Mouse (Mus musculus) Muller cell, postnatal 12 days (primary cell): ENCODE data around the gene Sprr3.
A peak's percentile ranks its signal among the peaks of the same experiment; 100 is the strongest.
"Not testable (repeated sequence)": the region's sequence is repeated elsewhere in the genome, so short reads cannot be mapped to it uniquely, and the experiment has no call there.

ENCODE experiments used
- DNase-seq: peaks from one replicate; pipeline ENCODE4 v3.0.0-alpha.2; 2015; ENCODE audit errors: inconsistent ontology term

Sprr3 gene

DNA sequence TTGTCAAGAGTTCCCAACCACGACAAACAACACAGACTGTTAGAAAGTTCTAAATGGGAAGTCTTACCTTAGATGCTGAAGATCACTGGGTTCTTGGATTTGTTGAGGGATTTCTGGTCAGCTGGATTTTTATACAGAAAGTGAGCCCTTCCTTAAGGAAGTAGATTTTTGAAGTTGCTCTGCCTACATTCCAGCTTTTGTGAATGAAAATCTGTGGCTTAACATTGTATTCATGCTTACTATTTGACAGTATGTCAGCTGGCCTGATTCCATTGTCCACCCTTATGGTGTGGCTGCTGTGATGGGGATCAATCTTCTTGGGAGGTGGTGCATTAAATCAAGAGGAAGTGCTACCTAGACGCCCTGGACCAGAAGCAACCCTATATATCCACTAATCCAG is at the start of gene Sprr3:
Gene Sprr3 (minus strand): TSS at position 101 of the 400 bp plus-strand sequence.
- no peak for DNase-seq

GRCm38 (mm10) chr3:92508185-92508584 is 49.7 kb upstream of the Sprr3 start:
- no peak for DNase-seq

GRCm38 (mm10) chr3:92503528-92503927 is 45.0 kb upstream of the Sprr3 start:
- DNase-seq = no peak

DNA sequence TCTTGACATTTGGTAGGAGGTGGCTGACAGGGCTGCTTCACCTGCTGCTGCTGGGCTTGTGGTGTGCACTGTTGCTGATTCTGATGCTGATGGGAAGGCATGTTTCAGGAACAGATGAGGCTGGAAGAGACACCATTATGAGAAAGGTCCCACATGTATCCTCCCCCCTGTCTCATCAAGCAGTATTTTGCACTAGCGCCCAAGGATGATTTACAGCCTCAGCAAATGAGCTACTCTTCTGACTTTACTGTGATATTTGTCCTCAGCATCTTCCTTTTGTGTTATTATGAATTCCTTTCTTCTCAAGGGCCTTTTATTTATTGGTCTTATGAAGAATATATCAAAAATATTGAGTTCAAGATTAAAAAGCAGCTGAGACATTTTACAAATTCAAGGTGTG is 41.9 kb upstream of the Sprr3 start, which contains the start of gene Sprr4:
Gene Sprr4 (minus strand): TSS at position 101 of the 400 bp plus-strand sequence.
- no peak for DNase-seq

GRCm38 (mm10) chr3:92490262-92490661 is 31.7 kb upstream of the Sprr3 start:
- DNase-seq = not testable (repeated sequence)

GRCm38 (mm10) chr3:92486307-92486706 is 27.8 kb upstream of the Sprr3 start:
- no peak for DNase-seq

DNA sequence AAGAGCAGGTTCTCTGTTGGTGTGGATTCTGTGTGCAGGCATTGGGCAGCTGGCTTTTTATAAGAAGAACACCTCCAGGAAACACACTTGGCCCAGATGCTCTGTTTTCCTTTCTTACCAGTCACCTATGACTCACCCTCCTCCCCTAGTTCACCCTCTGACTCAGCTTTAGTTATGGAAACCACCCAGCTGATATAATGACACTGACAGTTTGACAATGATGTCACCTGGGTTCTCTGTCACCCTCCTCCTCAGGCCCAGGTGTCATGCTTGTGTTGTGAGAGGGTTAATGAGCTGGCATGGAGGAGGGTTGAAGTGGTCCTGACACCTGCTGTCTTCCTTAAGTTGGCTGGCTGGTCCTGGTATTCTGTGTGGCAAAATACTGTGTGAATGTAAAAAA is 27.3 kb upstream of the Sprr3 start, which contains the start of gene Sprr1a:
Gene Sprr1a (minus strand): TSS at position 33 of the 400 bp plus-strand sequence.
- peak; percentile 50 for DNase-seq

DNA sequence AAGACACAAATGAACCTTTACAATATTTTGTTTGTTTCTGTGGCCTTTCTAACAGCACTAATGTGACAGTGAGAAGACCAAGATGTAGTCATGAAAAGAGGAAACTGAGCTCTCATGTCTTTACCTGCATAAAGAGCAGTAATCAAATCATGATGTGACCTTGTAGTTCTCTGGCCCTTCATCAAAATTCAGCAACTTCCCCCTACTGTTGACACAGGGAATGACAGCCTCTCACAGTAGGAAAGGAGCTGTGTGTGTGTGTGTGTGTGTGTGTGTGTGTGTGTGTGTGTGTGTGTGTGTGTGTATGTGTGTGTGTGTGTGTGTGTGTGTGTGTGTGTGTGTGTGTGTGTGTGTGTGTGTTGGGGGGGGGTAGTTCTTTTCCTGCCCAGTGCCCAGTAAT is 22.7 kb upstream of the Sprr3 start:
- not testable (repeated sequence) for DNase-seq

GRCm38 (mm10) chr3:92470111-92470510 is 11.6 kb upstream of the Sprr3 start:
- DNase-seq = no peak

GRCm38 (mm10) chr3:92467424-92467823 is 8.9 kb upstream of the Sprr3 start:
- DNase-seq = peak; percentile 13

DNA sequence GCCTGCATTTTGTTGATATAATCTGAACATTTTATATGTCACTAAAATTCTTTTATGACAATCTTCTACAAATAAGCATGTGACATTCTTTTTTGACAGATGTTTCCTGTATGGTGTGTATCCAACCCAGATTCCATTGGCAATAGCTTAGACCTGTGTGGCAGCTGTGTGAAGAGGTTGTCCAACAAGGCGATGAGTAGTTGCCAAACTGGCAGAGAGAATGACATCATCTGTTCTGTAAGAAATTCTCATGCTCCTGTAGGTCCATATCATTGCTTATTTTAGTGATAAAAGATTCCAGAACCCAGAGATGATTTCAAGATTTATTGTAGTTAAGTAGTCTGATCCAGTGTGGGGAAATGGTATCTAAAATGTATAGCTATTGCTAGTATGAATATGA is 8.1 kb upstream of the Sprr3 start:
- no peak for DNase-seq

- DNase-seq = no peak
These were observed 3.4 kb downstream of the Sprr3 start for GRCm38 (mm10) chr3:92455151-92455550.

- DNase-seq = no peak
These were observed 18.3 kb downstream of the Sprr3 start for GRCm38 (mm10) chr3:92440177-92440576.

DNA sequence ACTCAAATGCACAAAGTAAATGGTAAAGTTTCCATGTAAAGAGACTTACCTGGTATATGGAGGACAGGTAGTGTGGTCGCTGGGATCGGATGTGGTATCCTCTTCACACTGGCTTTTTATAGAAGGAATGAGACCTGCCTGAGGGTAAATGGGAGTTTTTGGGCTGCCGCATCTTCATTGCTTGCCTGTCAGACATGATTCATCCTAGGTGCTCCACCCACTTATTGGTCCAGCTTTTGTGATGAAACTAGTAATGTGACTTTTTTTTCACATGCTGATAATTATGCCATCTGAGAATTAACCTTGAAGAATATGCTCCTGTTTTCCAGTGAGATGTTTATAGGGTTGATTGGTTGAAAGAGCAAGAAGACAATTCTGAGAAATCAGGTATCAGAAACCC is 19.8 kb downstream of the Sprr3 start, which contains the start of gene Sprr1b:
Gene Sprr1b (minus strand): TSS at position 101 of the 400 bp plus-strand sequence.
- DNase-seq = no peak

DNA sequence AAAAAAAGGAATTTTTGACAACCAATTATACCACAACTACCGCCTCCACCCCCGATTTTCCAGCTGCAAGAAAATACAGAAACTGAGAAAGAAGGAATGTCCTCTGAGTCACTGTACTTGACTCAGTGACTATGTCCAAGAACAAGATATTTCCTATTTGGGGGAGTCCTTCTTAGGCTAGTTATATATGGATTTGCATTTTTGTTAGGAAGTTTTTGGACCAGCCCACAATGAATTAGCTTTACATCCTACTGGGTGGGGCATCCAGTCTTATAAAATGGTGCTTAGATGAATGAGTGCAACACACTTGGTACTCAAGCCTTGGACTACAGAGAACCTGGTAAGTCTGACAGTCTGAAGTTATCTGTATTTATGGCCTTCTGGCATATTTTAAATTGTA is 26.2 kb downstream of the Sprr3 start, which contains the start of gene Sprr2k:
Gene Sprr2k (plus strand): TSS at position 301 of the 400 bp plus-strand sequence.
- DNase-seq = no peak

DNA sequence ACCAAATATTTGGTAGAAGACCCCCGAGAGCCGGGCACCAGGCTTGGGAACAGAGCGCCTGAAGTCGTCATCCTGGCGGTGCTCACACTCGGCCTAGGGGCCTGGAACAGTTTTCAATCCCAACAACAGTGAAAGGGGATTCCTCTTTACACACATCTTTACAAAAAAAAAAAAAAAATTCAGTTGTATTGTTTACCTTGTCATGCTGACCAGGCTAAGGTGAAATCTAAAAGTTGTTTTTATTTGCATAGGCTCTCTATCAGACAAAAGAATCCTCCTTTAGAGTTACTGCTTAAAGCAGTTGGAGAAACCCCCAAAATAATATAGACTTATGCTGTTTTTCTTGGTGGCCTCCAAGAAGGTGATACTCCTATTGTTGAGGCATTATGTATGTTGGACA is 29.2 kb downstream of the Sprr3 start, which contains the start of gene Gm9774:
Gene Gm9774 (minus strand): TSS at position 101 of the 400 bp plus-strand sequence.
- no peak for DNase-seq

DNA sequence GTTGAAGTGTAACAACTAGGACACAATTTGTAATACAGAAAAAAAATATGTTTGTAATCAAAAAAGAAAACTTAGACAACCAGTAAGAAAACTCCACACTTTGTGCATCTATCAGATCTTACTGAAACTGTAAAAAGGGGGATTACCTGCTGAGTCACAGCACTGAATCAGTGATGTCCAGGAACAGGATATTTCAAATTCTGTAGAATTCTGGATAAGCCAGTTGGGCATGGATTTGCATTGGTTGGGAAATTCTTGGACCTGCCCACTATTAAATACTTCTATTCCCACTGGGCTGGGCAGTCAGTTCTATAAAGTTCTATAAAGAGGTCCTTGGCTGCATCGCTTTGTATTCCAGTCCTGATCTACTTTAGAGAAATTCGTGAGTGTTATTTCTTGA is 40.7 kb downstream of the Sprr3 start, which contains the start of gene Sprr2j-ps:
Gene Sprr2j-ps (plus strand): TSS at position 301 of the 400 bp plus-strand sequence.
- no peak for DNase-seq

DNA sequence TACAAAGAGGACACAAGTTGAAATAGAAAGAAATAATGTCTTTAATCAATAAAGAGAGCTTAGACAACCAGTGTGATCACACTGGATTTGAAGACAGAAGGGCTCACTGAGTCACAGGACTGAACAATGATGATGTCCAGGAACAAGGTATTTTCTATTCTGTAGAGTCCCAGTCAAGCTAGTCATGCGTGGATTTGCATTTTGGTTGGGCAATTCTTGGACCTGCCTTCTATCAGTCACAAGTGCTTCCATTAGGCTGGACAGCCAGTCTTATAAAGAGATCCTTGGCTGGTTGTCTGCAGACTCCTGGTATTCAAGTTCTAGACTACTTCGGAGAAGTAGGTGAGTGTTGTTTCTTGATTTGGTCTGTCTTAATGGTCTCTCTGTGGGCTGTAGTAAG is 50.8 kb downstream of the Sprr3 start, which contains the start of gene Sprr2i:
Gene Sprr2i (plus strand): TSS at position 301 of the 400 bp plus-strand sequence.
- DNase-seq = no peak
